Mouse (Mus musculus) hindbrain, postnatal 0 days (tissue): ENCODE measurements around the gene Hs6st1. TPM values are rescaled to one million over a fixed set of nuclear protein-coding genes. Genes with fewer than 3 reads are reported as not detected.

ENCODE experiments used
- ATAC-seq: fragments of 200-750 bp; cut with Nextera tagmentation; 2 replicates; pipeline ENCODE4 v1.8.0; 2017; ENCODE audit warnings: mild to moderate bottlenecking, moderate TSS enrichment, moderate library complexity
- DNase-seq: peaks from one replicate; pipeline ENCODE4 v3.0.0-alpha.2; 2015; ENCODE audit warnings: low spot score
- H3K27ac ChIP-seq: fragments of 300-500 bp; sonication (generic); 2 replicates; pipeline ENCODE4 v1.5.1; 2014; ENCODE audit warnings: mild to moderate bottlenecking
- H3K27me3 ChIP-seq: fragments of 300-500 bp; sonication (generic); 2 replicates; pipeline ENCODE4 v1.6.1; 2014; ENCODE audit warnings: low read length, mixed read lengths; ENCODE audit not compliant: insufficient read depth
- H3K36me3 ChIP-seq: fragments of 300-500 bp; sonication (generic); 2 replicates; pipeline ENCODE4 v1.6.1; 2014; ENCODE audit warnings: low read length, mixed read lengths; ENCODE audit not compliant: insufficient read depth
- H3K4me1 ChIP-seq: fragments of 300-500 bp; sonication (generic); 2 replicates; pipeline ENCODE4 v1.6.1; 2014; ENCODE audit warnings: antibody characterized with exemption, low read length, mixed read lengths; ENCODE audit not compliant: insufficient read depth
- H3K4me2 ChIP-seq: fragments of 300-500 bp; sonication (generic); 2 replicates; pipeline ENCODE4 v1.6.1; 2014; ENCODE audit warnings: low read depth, mild to moderate bottlenecking, low read length, moderate library complexity, mixed read lengths
- H3K4me3 ChIP-seq: fragments of 300-500 bp; sonication (generic); 2 replicates; pipeline ENCODE4 v1.5.1; 2014; ENCODE audit warnings: low read length
- H3K9ac ChIP-seq: fragments of 300-500 bp; sonication (generic); replicated peaks from 2 replicates; pipeline ENCODE4 v1.6.1; 2014; ENCODE audit warnings: mild to moderate bottlenecking, low read length, moderate library complexity, mixed read lengths
- H3K9me3 ChIP-seq: fragments of 300-500 bp; sonication (generic); 2 replicates; pipeline ENCODE4 v1.6.1; 2016; ENCODE audit warnings: low read length, mixed read lengths
- CTCF ChIP-seq: IDR thresholded peaks from 2 replicates; pipeline ENCODE4 v1.5.1; 2016; ENCODE audit warnings: antibody characterized with exemption, control low read depth, low read depth
- WGBS: fragments of 180-500 bp; shearing (Covaris S2); extraction: QIAGEN DNeasy Blood & Tissue Kit; methylation state at CpG from one replicate; pipeline ENCODE4 v1.1.7; 2014; 5-methylcytosine and 5-hydroxymethylcytosine counted together
- polyA plus RNA-seq: library from polyadenylated mRNA; unstranded; fragments of >200 nt; fragmentation: Nextera tagmentation; extraction: Ambion mirVana; gene quantifications from 2 replicates; pipeline ENCODE4 v1.2.1, GENCODE M21; 2015
- total RNA-seq: library from RNA; depleted of rRNA; stranded (reverse); fragments of >200 nt; gene quantifications from 2 replicates; pipeline ENCODE4 v1.2.3, GENCODE M21; 2014

The Hs6st1 gene
- total and polyA plus RNA-seq, 2 experiments from 2014 or later: 19.0 to 107 TPM

- TF ChIP-seq CTCF: peak; percentile 39
- H3K4me1 ChIP-seq: peaks cover 47% of the 10 kb centered on the region
Measured at GRCm38 (mm10) chr1:36068531-36069120, 426 bp downstream of the Hs6st1 start.

GRCm38 (mm10) chr1:36069291-36069771 is 1.1 kb downstream of the Hs6st1 start:
- peak overlapping the region; percentile 70; the same call in 1 of the 2 replicates for H3K27ac ChIP-seq
- WGBS: under 1% methylated on average over 13 of the region's 13 CpGs
- peak overlapping the region; percentile 73 for H3K4me2 ChIP-seq
- ATAC-seq (no peak; the same call in 1 of the 2 replicates), DNase-seq (no peak)
- H3K27me3 ChIP-seq: no peaks in the 10 kb centered on the region
- peak overlapping the region; percentile 82 for H3K4me3 ChIP-seq
- H3K9me3 ChIP-seq: no peaks in the 10 kb centered on the region
- peak overlapping the region; percentile 67 for H3K9ac ChIP-seq
- peaks cover 46% of the 10 kb centered on the region for H3K4me1 ChIP-seq
- no peak for TF ChIP-seq CTCF
- no peaks in the 10 kb centered on the region for H3K36me3 ChIP-seq

More at GRCm38 (mm10) chr1:36068531-36069120, 426 bp downstream of the Hs6st1 start:
- Histone ChIP-seq H3K4me2 (peak overlapping the region; percentile 73), H3K9me3 (no peaks in the 10 kb centered on the region), H3K4me3 (peak overlapping the region; percentile 82), H3K9ac (peak overlapping the region; percentile 67), H3K36me3 (no peaks in the 10 kb centered on the region), H3K27me3 (no peaks in the 10 kb centered on the region), H3K27ac (peak overlapping the region; percentile 70)
- under 1% methylated on average over 46 of the region's 76 CpGs for WGBS
- peak; percentile 80 for DNase-seq
- ATAC-seq: peak; percentile 69

GRCm38 (mm10) chr1:36070190-36070589 is 2.0 kb downstream of the Hs6st1 start:
- no peaks in the 10 kb centered on the region for H3K36me3 ChIP-seq
- H3K9ac ChIP-seq: peak overlapping the region; percentile 67; the same call in 1 of the 2 replicates
- peaks cover 42% of the 10 kb centered on the region for H3K4me1 ChIP-seq
- H3K27ac ChIP-seq: no peak overlapping the region
- WGBS: 26% methylated on average over 6 of the region's 6 CpGs
- H3K4me2 ChIP-seq: peak overlapping the region; percentile 73
- no peak for DNase-seq
- TF ChIP-seq CTCF: no peak
- H3K27me3 ChIP-seq: no peaks in the 10 kb centered on the region
- H3K4me3 ChIP-seq: peak overlapping the region; percentile 82
- no peak for ATAC-seq
- no peaks in the 10 kb centered on the region for H3K9me3 ChIP-seq

- peak overlapping the region; percentile 73 for H3K4me2 ChIP-seq
- no peaks in the 10 kb centered on the region for H3K36me3 ChIP-seq
- H3K27ac ChIP-seq: no peak overlapping the region
- TF ChIP-seq CTCF: no peak
- no peak for DNase-seq
- WGBS: 38% methylated on average over 3 of the region's 3 CpGs
- no peaks in the 10 kb centered on the region for H3K9me3 ChIP-seq
- no peaks in the 10 kb centered on the region for H3K27me3 ChIP-seq
- ATAC-seq: no peak
- H3K4me1 ChIP-seq: peaks cover 43% of the 10 kb centered on the region
- peak overlapping the region; percentile 82 for H3K4me3 ChIP-seq
- peak overlapping the region; percentile 67; the same call in 1 of the 2 replicates for H3K9ac ChIP-seq
Measured at GRCm38 (mm10) chr1:36070740-36071139, 2.5 kb downstream of the Hs6st1 start.

GRCm38 (mm10) chr1:36071176-36071575 is 3.0 kb downstream of the Hs6st1 start:
- H3K4me1 ChIP-seq: peaks cover 43% of the 10 kb centered on the region
- H3K27ac ChIP-seq: no peak overlapping the region
- no peak for TF ChIP-seq CTCF
- H3K4me2 ChIP-seq: peak overlapping the region; percentile 73
- no peaks in the 10 kb centered on the region for H3K27me3 ChIP-seq
- peak overlapping the region; percentile 82 for H3K4me3 ChIP-seq
- WGBS: 60% methylated on average over 7 of the region's 7 CpGs
- DNase-seq (no peak), ATAC-seq (no peak)
- H3K36me3 ChIP-seq: no peaks in the 10 kb centered on the region
- H3K9me3 ChIP-seq: no peaks in the 10 kb centered on the region
- H3K9ac ChIP-seq: no peak overlapping the region

GRCm38 (mm10) chr1:36071611-36072010 is 3.4 kb downstream of the Hs6st1 start:
- 92% methylated on average over 3 of the region's 3 CpGs for WGBS
- DNase-seq (no peak), ATAC-seq (no peak)
- Histone ChIP-seq H3K9ac (no peak overlapping the region), H3K4me3 (peak overlapping the region; percentile 82), H3K9me3 (no peaks in the 10 kb centered on the region), H3K4me1 (peaks cover 46% of the 10 kb centered on the region), H3K4me2 (peak overlapping the region; percentile 73), H3K27ac (no peak overlapping the region), H3K36me3 (no peaks in the 10 kb centered on the region), H3K27me3 (no peaks in the 10 kb centered on the region)
- TF ChIP-seq CTCF: no peak
